Mouse (Mus musculus) embryonic facial prominence, embryonic 10.5 days (tissue): ENCODE measurements around the gene Tns1. TPM values are rescaled to one million over a fixed set of nuclear protein-coding genes. Genes with fewer than 3 reads are reported as not detected.

Experiments used
- DNase-seq: peaks from one replicate; pipeline ENCODE4 v3.0.0-alpha.2; 2017; ENCODE audit warnings: low spot score
- H3K27ac ChIP-seq: fragments of 300-500 bp; sonication (generic); replicated peaks from 2 replicates; pipeline ENCODE4 v1.5.1; 2016; ENCODE audit warnings: mild to moderate bottlenecking
- H3K27me3 ChIP-seq: fragments of 300-500 bp; sonication (generic); replicated peaks from 2 replicates; pipeline ENCODE4 v1.6.1; 2016; ENCODE audit warnings: low read depth, mild to moderate bottlenecking; ENCODE audit not compliant: poor library complexity, severe bottlenecking
- H3K36me3 ChIP-seq: fragments of 300-500 bp; sonication (generic); replicated peaks from 2 replicates; pipeline ENCODE4 v1.6.1; 2016; ENCODE audit warnings: mild to moderate bottlenecking, moderate library complexity
- H3K4me1 ChIP-seq: fragments of 300-500 bp; sonication (generic); 2 replicates; pipeline ENCODE4 v1.6.1; 2016
- H3K4me3 ChIP-seq: fragments of 300-500 bp; sonication (generic); 2 replicates; pipeline ENCODE4 v1.5.1; 2016; ENCODE audit warnings: mild to moderate bottlenecking, moderate library complexity
- H3K9me3 ChIP-seq: fragments of 300-500 bp; sonication (generic); 2 replicates; pipeline ENCODE4 v1.6.1; 2016; ENCODE audit warnings: mild to moderate bottlenecking
- WGBS: fragments of 180-500 bp; shearing (Covaris S2); methylation state at CpG from one replicate; pipeline ENCODE4 v1.1.7; 2016; 5-methylcytosine and 5-hydroxymethylcytosine counted together
- polyA plus RNA-seq: library from polyadenylated mRNA; unstranded; fragments of >200 nt; fragmentation: Nextera tagmentation; extraction: Ambion mirVana; gene quantifications from 2 replicates; pipeline ENCODE4 v1.2.1, GENCODE M21; 2016

The Tns1 gene
- polyA plus RNA-seq, 1 experiment from 2014 or later, result 27.4 TPM

- H3K4me1 ChIP-seq, result peaks cover 53% of the 10 kb centered on the region
- peaks cover 59% of the 10 kb centered on the region for H3K36me3 ChIP-seq
Observed at GRCm38 (mm10) chr1:73996650-73997049, 127.6 kb downstream of the Tns1 start.

GRCm38 (mm10) chr1:73996209-73996608 is 128.0 kb downstream of the Tns1 start:
- peaks cover 49% of the 10 kb centered on the region for H3K4me1 ChIP-seq
- DNase-seq, result peak; percentile 59
- no peak overlapping the region for H3K27ac ChIP-seq
- peaks cover 60% of the 10 kb centered on the region for H3K36me3 ChIP-seq
- no peak overlapping the region for H3K4me3 ChIP-seq
- no peaks in the 10 kb centered on the region for H3K9me3 ChIP-seq
- H3K27me3 ChIP-seq, result no peaks in the 10 kb centered on the region
- WGBS, result 54% methylated on average over 2 of the region's 2 CpGs

More at GRCm38 (mm10) chr1:73996650-73997049, 127.6 kb downstream of the Tns1 start:
- no peaks in the 10 kb centered on the region for H3K9me3 ChIP-seq
- DNase-seq, result no peak
- H3K27ac ChIP-seq, result no peak overlapping the region
- no peak overlapping the region for H3K4me3 ChIP-seq
- H3K27me3 ChIP-seq, result no peaks in the 10 kb centered on the region
- WGBS, result 91% methylated on average over 3 of the region's 3 CpGs

GRCm38 (mm10) chr1:73995063-73995810 is 129.0 kb downstream of the Tns1 start:
- 90% methylated on average over 13 of the region's 13 CpGs for WGBS
- Histone ChIP-seq H3K4me3 (no peak overlapping the region), H3K9me3 (no peaks in the 10 kb centered on the region), H3K4me1 (peaks cover 39% of the 10 kb centered on the region), H3K27me3 (no peaks in the 10 kb centered on the region), H3K36me3 (peaks cover 70% of the 10 kb centered on the region), H3K27ac (no peak overlapping the region)
- DNase-seq, result no peak

- H3K4me1 ChIP-seq, result peaks cover 26% of the 10 kb centered on the region
- H3K4me3 ChIP-seq, result no peak overlapping the region
- H3K27me3 ChIP-seq, result no peaks in the 10 kb centered on the region
- DNase-seq, result no peak
- 81% methylated on average over 7 of the region's 7 CpGs for WGBS
- H3K9me3 ChIP-seq, result no peaks in the 10 kb centered on the region
- H3K36me3 ChIP-seq, result peaks cover 83% of the 10 kb centered on the region
- H3K27ac ChIP-seq, result no peak overlapping the region
Observed at GRCm38 (mm10) chr1:73993901-73994426, 130.3 kb downstream of the Tns1 start.

DNA sequence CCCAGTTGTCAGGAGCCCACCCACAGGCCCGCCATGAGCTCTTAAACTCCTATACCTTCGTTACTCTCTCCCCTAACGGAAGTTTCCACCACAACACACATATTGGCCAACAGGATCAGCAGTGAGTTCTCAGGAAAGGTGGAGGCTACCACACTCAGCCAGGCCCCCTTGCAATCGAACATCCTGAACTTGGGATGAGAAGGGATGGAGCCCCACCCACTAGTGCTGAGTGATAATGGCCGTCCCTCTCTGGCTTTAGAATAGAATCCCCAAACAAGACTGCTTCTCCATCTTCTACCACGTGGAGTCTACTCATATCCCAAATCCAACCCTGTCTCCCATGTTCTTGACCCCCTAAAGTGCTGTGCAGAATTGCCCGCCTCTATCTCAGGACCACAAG is 131.0 kb downstream of the Tns1 start:
- Histone ChIP-seq H3K36me3 (peaks cover 90% of the 10 kb centered on the region), H3K4me1 (peaks cover 19% of the 10 kb centered on the region), H3K9me3 (no peaks in the 10 kb centered on the region), H3K27me3 (no peaks in the 10 kb centered on the region), H3K4me3 (no peak overlapping the region), H3K27ac (no peak overlapping the region)
- WGBS, result 83% methylated on average over 7 of the region's 7 CpGs
- DNase-seq, result no peak

- Histone ChIP-seq H3K27ac (peak overlapping the region; percentile 3; the same call in 1 of the 2 replicates), H3K27me3 (no peaks in the 10 kb centered on the region), H3K4me1 (peaks cover 23% of the 10 kb centered on the region), H3K9me3 (no peaks in the 10 kb centered on the region), H3K4me3 (no peak overlapping the region), H3K36me3 (peaks cover 91% of the 10 kb centered on the region)
- 55% methylated on average over 5 of the region's 5 CpGs for WGBS
- no peak for DNase-seq
Observed at GRCm38 (mm10) chr1:73992201-73992938, 131.9 kb downstream of the Tns1 start.

DNA sequence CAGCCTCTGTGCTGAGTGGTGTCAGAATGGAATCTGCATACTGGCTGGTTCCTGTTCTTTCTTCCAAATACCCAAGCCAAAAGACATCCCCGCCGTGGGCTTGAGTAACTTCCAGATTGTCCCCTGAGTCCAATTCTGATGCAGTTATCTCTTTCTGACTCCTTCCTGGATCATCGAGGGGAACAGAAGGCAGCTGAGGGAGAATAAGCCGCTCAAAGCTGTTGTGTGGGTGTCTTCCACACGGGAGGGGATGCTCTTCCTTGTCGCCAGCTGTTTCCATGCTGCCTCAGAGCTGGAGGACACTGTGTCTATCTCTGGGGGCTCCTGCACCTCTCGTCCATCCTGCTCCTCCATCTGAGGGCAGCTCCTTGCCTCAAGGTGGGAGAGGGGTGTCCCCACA is 133.0 kb downstream of the Tns1 start:
- H3K27me3 ChIP-seq, result no peaks in the 10 kb centered on the region
- no peak overlapping the region for H3K27ac ChIP-seq
- H3K36me3 ChIP-seq, result peaks cover 81% of the 10 kb centered on the region
- DNase-seq, result no peak
- 85% methylated on average over 7 of the region's 7 CpGs for WGBS
- no peak overlapping the region for H3K4me3 ChIP-seq
- no peaks in the 10 kb centered on the region for H3K9me3 ChIP-seq
- peaks cover 25% of the 10 kb centered on the region for H3K4me1 ChIP-seq

DNA sequence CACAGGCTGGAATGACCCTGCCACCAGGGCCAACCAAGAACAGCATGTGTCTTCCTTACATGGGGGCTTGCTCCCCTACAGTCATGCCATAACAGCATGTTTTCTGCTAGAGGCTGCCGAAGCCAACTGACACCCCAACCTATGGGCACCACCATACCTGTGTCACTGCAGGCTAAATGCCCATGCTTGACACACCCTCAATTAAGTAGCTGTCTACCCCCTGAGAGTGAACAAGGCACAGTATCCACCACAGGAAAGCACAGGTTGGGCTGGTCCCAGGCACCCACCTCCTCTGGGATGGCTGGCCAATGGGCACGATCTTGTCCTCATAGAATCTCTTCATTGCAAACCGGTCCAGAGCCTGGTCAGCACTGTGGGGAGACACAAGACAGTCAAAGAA is 134.2 kb downstream of the Tns1 start:
- Histone ChIP-seq H3K4me3 (no peak overlapping the region), H3K27me3 (no peaks in the 10 kb centered on the region), H3K4me1 (peaks cover 21% of the 10 kb centered on the region), H3K36me3 (peaks cover 81% of the 10 kb centered on the region), H3K9me3 (no peaks in the 10 kb centered on the region), H3K27ac (no peak overlapping the region)
- no peak for DNase-seq
- 92% methylated on average over 3 of the region's 3 CpGs for WGBS

- no peak for DNase-seq
- H3K4me3 ChIP-seq, result no peak overlapping the region
- H3K27me3 ChIP-seq, result no peaks in the 10 kb centered on the region
- peak overlapping the region; percentile 48; the same call in 1 of the 2 replicates for H3K27ac ChIP-seq
- no peaks in the 10 kb centered on the region for H3K9me3 ChIP-seq
- H3K4me1 ChIP-seq, result peaks cover 15% of the 10 kb centered on the region
- WGBS, result 60% methylated on average over 8 of the region's 9 CpGs
- H3K36me3 ChIP-seq, result peaks cover 84% of the 10 kb centered on the region
Observed at GRCm38 (mm10) chr1:73987705-73988201, 136.5 kb downstream of the Tns1 start.

DNA sequence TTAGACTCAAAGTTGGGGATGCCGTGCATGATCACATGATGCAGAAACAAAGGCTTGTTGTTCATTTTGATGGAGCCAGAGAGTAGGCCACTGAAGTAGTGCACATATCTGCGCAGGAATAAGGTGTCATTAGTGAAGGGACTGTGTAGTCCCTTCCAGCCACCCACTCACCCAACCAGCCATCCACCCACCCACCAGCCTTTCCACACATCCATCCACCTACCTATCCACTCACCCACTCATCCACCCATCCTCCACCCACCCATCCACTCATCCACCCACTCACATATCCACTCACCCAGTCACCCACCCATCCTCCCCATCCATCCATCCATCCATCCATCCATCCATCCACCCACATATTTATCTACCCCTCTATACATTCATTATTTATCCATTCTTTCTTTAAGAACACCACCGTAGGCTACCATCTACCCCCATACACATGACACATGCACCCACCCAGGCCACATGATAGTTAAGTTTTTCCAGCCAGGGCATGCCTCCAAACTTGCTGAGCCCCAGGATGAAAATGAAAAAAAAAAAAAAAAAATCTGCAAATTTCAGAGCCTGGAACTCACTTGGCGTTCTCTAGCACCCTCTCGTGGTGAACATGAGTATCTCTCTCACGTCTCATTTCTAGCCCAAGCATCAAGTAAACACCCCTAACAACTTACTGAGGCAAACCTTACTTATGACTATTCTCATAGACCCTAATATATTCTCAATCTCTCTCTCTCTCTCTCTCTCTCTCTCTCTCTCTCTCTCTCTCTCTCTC is 137.8 kb downstream of the Tns1 start:
- WGBS, result 47% methylated on average over 6 of the region's 6 CpGs
- DNase-seq, result peak; percentile 37
- Histone ChIP-seq H3K4me1 (peaks cover 9% of the 10 kb centered on the region), H3K27me3 (no peaks in the 10 kb centered on the region), H3K9me3 (no peaks in the 10 kb centered on the region), H3K4me3 (no peak overlapping the region), H3K36me3 (peaks cover 85% of the 10 kb centered on the region), H3K27ac (no peak overlapping the region)

GRCm38 (mm10) chr1:73985611-73986010 is 138.6 kb downstream of the Tns1 start:
- Histone ChIP-seq H3K4me3 (no peak overlapping the region), H3K9me3 (no peaks in the 10 kb centered on the region), H3K36me3 (peaks cover 85% of the 10 kb centered on the region), H3K27ac (no peak overlapping the region), H3K27me3 (no peaks in the 10 kb centered on the region), H3K4me1 (peaks cover 9% of the 10 kb centered on the region)
- DNase-seq, result no peak
- 82% methylated on average over 4 of the region's 4 CpGs for WGBS

DNA sequence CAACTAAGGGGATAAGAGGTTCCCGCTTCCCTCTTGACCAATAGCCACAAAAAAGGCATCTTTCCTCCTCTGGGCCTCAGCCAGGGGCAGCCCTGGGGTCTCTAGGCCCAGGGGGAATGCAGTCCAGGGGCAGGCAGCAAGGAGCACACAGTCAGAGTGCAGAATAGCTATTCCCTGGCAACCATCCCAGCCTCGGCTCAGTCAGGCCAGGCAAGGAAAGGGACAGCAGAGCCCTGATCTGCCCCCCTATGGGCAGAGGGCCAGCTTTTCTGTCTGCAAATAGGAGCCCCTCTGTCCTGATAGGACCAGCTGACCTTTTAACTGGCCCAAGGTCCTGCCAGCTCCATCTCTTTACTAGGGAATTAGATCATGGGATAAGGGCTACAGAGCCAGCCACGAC is 145.0 kb downstream of the Tns1 start:
- no peaks in the 10 kb centered on the region for H3K27me3 ChIP-seq
- H3K9me3 ChIP-seq, result no peaks in the 10 kb centered on the region
- peaks cover 93% of the 10 kb centered on the region for H3K36me3 ChIP-seq
- H3K27ac ChIP-seq, result no peak overlapping the region
- no peak overlapping the region for H3K4me3 ChIP-seq
- DNase-seq, result no peak
- WGBS, result 72% methylated on average over 3 of the region's 3 CpGs
- H3K4me1 ChIP-seq, result no peaks in the 10 kb centered on the region
